Mouse (Mus musculus) cerebellum, adult 11 months (tissue): Measurements from ENCODE around the gene Hivep1.

Source experiments
- DNase-seq: peaks from one replicate; pipeline ENCODE4 v3.0.0; 2022

Hivep1 gene

DNA sequence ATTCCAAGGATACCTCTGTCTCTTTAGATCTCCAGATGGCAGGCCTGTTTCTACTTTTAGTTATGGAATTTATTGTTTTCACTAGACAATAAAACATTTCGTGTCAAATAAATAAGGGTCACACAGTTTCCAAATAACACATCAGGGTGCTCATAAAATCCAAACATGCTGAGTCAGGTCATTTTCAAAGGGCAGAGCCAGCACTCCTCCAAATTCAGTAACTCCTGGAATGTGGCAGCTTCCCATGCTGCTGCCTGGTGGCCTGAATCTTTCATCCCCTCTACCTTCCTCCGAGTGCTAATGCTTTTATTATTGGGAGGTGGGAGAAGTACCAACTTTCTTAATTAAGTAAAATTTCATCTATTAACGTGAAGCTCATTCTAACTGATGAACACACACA lies 190.3 kb downstream of the Hivep1 start:
- DNase-seq = no peak
